Mouse (Mus musculus): ENCODE data around the gene Zfp462. TPM values are rescaled to one million over a fixed set of nuclear protein-coding genes. Genes with fewer than 3 reads are reported as not detected.

Zfp462 gene
- total RNA-seq, 1 experiment from 2014 or later = not detected

- no peak for ATAC-seq (replicated peaks; ENCODE audit: insufficient number of reproducible peaks, low FRiP score, low TSS enrichment, poor library complexity, severe bottlenecking)
Measured at GRCm38 (mm10) chr4:54948616-54949560, 4.0 kb downstream of the Zfp462 start.

GRCm38 (mm10) chr4:54949561-54949940 is 4.7 kb downstream of the Zfp462 start:
- no peak for ATAC-seq (replicated peaks; ENCODE audit: insufficient number of reproducible peaks, low FRiP score, low TSS enrichment, poor library complexity, severe bottlenecking)

GRCm38 (mm10) chr4:54950136-54950535 is 5.3 kb downstream of the Zfp462 start:
- ATAC-seq (replicated peaks; ENCODE audit: insufficient number of reproducible peaks, low FRiP score, low TSS enrichment, poor library complexity, severe bottlenecking) = no peak

GRCm38 (mm10) chr4:54950866-54951265 is 6.0 kb downstream of the Zfp462 start:
- ATAC-seq (replicated peaks; ENCODE audit: insufficient number of reproducible peaks, low FRiP score, low TSS enrichment, poor library complexity, severe bottlenecking) = no peak

- ATAC-seq (replicated peaks; ENCODE audit: insufficient number of reproducible peaks, low FRiP score, low TSS enrichment, poor library complexity, severe bottlenecking) = no peak
Measured at GRCm38 (mm10) chr4:54953657-54954395, 9.0 kb downstream of the Zfp462 start.

GRCm38 (mm10) chr4:54954455-54954854 is 9.6 kb downstream of the Zfp462 start:
- no peak for ATAC-seq (replicated peaks; ENCODE audit: insufficient number of reproducible peaks, low FRiP score, low TSS enrichment, poor library complexity, severe bottlenecking)

- ATAC-seq (replicated peaks; ENCODE audit: insufficient number of reproducible peaks, low FRiP score, low TSS enrichment, poor library complexity, severe bottlenecking) = no peak
Measured at GRCm38 (mm10) chr4:54960776-54961175, 15.9 kb downstream of the Zfp462 start.

GRCm38 (mm10) chr4:54962141-54962540 is 17.3 kb downstream of the Zfp462 start:
- no peak for ATAC-seq (replicated peaks; ENCODE audit: insufficient number of reproducible peaks, low FRiP score, low TSS enrichment, poor library complexity, severe bottlenecking)

GRCm38 (mm10) chr4:54963551-54963950 is 18.7 kb downstream of the Zfp462 start:
- ATAC-seq (replicated peaks; ENCODE audit: insufficient number of reproducible peaks, low FRiP score, low TSS enrichment, poor library complexity, severe bottlenecking) = no peak

- no peak for ATAC-seq (replicated peaks; ENCODE audit: insufficient number of reproducible peaks, low FRiP score, low TSS enrichment, poor library complexity, severe bottlenecking)
Measured at GRCm38 (mm10) chr4:54965169-54965695, 20.4 kb downstream of the Zfp462 start.

GRCm38 (mm10) chr4:54966161-54966806 is 21.4 kb downstream of the Zfp462 start:
- ATAC-seq (replicated peaks; ENCODE audit: insufficient number of reproducible peaks, low FRiP score, low TSS enrichment, poor library complexity, severe bottlenecking) = no peak

- no peak for ATAC-seq (replicated peaks; ENCODE audit: insufficient number of reproducible peaks, low FRiP score, low TSS enrichment, poor library complexity, severe bottlenecking)
Measured at GRCm38 (mm10) chr4:54967166-54967565, 22.3 kb downstream of the Zfp462 start.

GRCm38 (mm10) chr4:54967721-54968120 is 22.9 kb downstream of the Zfp462 start:
- no peak for ATAC-seq (replicated peaks; ENCODE audit: insufficient number of reproducible peaks, low FRiP score, low TSS enrichment, poor library complexity, severe bottlenecking)

GRCm38 (mm10) chr4:54969671-54970295 is 24.9 kb downstream of the Zfp462 start:
- no peak for ATAC-seq (replicated peaks; ENCODE audit: insufficient number of reproducible peaks, low FRiP score, low TSS enrichment, poor library complexity, severe bottlenecking)

- ATAC-seq (replicated peaks; ENCODE audit: insufficient number of reproducible peaks, low FRiP score, low TSS enrichment, poor library complexity, severe bottlenecking) = no peak
Measured at GRCm38 (mm10) chr4:54971386-54971785, 26.5 kb downstream of the Zfp462 start.

- no peak for ATAC-seq (replicated peaks; ENCODE audit: insufficient number of reproducible peaks, low FRiP score, low TSS enrichment, poor library complexity, severe bottlenecking)
Measured at GRCm38 (mm10) chr4:54972096-54972495, 27.2 kb downstream of the Zfp462 start.

- no peak for ATAC-seq (replicated peaks; ENCODE audit: insufficient number of reproducible peaks, low FRiP score, low TSS enrichment, poor library complexity, severe bottlenecking)
Measured at GRCm38 (mm10) chr4:54972827-54973560, 28.1 kb downstream of the Zfp462 start.
